Mouse (Mus musculus) urinary bladder, adult 2 months (tissue): ENCODE results near the gene Serinc5. TPM values are rescaled to one million over a fixed set of nuclear protein-coding genes. Genes with fewer than 3 reads are reported as not detected.

Experiments
- DNase-seq: peaks from one replicate; pipeline ENCODE4 v3.0.0; 2022; ENCODE audit warnings: low spot score
- polyA plus RNA-seq: library from polyadenylated mRNA; depleted of rRNA; stranded (reverse); fragments of >200 nt; gene quantifications from 2 replicates; pipeline ENCODE4 v1.2.3, GENCODE M21; 2012; rRNA removed

The Serinc5 gene
- polyA plus RNA-seq, 1 experiment: 44.6 TPM

DNA sequence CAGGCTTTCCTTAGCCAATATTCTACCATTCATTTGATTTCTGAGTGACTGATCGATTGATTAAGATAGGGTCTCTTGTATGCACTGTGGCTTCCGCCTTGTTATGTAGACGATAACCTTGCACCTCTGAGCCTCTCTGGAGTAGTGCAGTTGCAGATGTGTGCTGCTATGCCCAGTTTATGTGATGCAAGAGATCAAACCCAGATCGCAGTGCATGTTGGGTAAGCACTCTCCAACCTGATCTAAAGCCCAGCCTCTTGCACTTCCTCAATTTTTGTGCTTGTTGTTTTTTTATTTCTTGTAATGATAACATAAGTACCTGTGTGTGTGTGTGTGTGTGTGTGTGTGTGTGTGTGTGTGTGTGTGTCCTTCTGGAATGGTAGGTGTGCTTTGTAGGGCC, 132.0 kb downstream of the Serinc5 start:
- DNase-seq: no peak

- no peak for DNase-seq
Measured at GRCm38 (mm10) chr13:92743337-92743736, 132.4 kb downstream of the Serinc5 start.

GRCm38 (mm10) chr13:92750976-92751518, 140.2 kb downstream of the Serinc5 start:
- no peak for DNase-seq

DNA sequence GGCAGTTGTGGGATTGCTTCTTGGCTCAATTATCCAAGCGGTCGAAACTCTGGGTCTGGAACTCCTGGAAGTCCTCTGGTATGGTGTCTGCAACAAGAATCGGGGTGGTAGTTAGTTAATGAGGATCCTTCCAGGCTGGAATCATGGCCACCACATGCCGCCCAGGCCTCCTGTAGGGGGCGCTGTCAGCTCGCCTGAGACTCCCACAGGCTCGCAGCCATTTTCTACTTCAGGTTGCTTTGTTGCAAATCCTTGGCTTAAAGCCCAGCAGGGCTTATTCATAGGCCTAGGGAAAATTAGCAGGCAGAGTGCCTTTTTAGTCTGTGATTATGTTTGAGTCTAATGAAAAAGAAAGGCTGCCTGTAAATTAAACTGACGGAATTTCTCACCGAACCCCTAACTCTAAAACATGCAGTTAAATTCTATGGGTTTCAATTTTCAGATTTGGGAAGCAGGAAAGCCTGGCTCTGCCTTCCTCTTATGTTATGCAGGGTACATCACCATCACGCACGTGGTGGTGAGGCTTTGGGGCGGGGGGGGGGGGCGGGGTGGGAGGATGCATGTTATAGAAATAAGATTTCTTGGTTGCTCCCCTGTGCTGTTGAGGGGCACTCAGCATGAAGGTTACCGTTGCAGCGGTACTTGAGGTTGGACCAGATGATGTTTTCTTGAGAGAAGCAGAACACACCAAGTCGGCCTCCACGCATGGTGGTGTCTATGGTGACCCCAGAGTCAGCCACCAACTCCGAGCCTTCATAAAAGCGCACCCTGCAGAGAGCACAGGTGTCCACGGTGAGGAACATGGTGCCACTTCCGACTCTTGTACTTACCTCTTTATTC, 141.1 kb downstream of the Serinc5 start:
- peak; percentile 53 for DNase-seq

- no peak for DNase-seq
Measured at GRCm38 (mm10) chr13:92753676-92754075, 142.8 kb downstream of the Serinc5 start.

DNA sequence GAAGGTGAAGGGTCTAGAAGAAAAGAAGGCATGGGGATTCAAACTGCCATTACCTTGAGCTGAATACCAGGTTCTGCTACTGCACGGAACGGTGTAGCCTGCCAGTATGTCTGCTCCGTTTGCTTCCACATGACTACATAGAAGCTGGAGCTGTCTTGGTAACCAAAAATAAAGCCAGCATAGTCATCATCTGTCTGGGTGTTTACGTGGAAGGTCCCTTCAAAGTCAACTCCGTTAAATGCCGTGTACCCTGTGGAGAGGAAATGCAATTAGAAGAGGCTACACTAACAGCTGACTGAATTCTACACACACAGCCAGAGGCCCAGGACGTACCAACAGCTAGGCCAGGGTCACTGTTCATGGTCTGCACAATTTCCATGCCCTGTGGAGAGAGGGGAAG, 144.1 kb downstream of the Serinc5 start:
- DNase-seq: no peak

GRCm38 (mm10) chr13:92757972-92758585, 147.2 kb downstream of the Serinc5 start:
- DNase-seq: no peak

- DNase-seq: no peak
Measured at GRCm38 (mm10) chr13:92759096-92759495, 148.2 kb downstream of the Serinc5 start.

DNA sequence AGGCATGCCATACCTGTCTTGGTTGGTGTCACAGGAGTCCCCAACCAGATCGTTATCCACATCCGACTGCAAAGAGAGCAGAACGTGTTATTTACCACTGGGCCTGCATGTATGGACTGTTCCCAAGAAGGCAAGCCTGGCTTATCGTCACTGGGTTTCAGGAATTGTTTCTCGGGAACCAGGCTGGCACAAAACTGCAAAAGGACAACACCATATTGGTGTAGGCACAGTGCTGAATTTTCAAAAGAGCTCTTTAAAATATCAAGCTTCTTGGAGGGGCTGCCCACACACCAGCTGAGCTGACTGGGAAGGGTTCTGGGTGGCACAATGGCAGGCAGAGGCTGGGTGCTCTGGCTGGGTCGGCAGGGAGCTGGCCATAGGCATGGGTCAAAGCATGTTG, 149.6 kb downstream of the Serinc5 start:
- no peak for DNase-seq

Other genes with a start within 250 kb of the Serinc5 start
- not detected in 2 replicates for gene Ankrd34b, start 185.2 kb upstream of the Serinc5 start, polyA plus RNA-seq
- gene Fam151b, start 127.1 kb upstream of the Serinc5 start, polyA plus RNA-seq: 8.4 and 9.8 TPM in 2 replicates
- gene Zfyve16, start 80.2 kb upstream of the Serinc5 start, polyA plus RNA-seq: 10.3 and 10.7 TPM in 2 replicates
- not detected in 2 replicates for gene Spz1, start 34.9 kb upstream of the Serinc5 start, polyA plus RNA-seq
- 0.38 and 0.43 TPM in 2 replicates for gene Thbs4, start 183.7 kb downstream of the Serinc5 start, polyA plus RNA-seq
- 11.8 and 13.0 TPM in 2 replicates for gene Mtx3, start 233.7 kb downstream of the Serinc5 start, polyA plus RNA-seq